Mouse (Mus musculus) midbrain, postnatal 0 days (tissue): ENCODE measurements at regions not wholly inside any gene's neighbourhood (a gene's known extent, or its start where the extent isn't known, plus 50 kb on each side); places are given as distances from the start of the nearest gene placed in this dataset.

ENCODE experiments used
- ATAC-seq: fragments of 200-750 bp; cut with Nextera tagmentation; 2 replicates; pipeline ENCODE4 v1.8.0; 2017; ENCODE audit warnings: moderate number of reproducible peaks, mild to moderate bottlenecking, moderate TSS enrichment, moderate library complexity; ENCODE audit not compliant: low FRiP score
- DNase-seq: peaks from one replicate; pipeline ENCODE4 v3.0.0-alpha.2; 2015; ENCODE audit warnings: low spot score
- H3K27ac ChIP-seq: fragments of 300-500 bp; sonication (generic); 2 replicates; pipeline ENCODE4 v1.5.1; 2014; ENCODE audit warnings: low read depth, mild to moderate bottlenecking, low read length, mixed read lengths
- H3K27me3 ChIP-seq: fragments of 300-500 bp; sonication (generic); 2 replicates; pipeline ENCODE4 v1.6.1; 2014; ENCODE audit warnings: low read length, control low read depth, mixed read lengths; ENCODE audit not compliant: insufficient read depth
- H3K36me3 ChIP-seq: fragments of 300-500 bp; sonication (generic); 2 replicates; pipeline ENCODE4 v1.6.1; 2014; ENCODE audit warnings: low read length, control low read depth, mixed read lengths; ENCODE audit not compliant: insufficient read depth
- H3K4me1 ChIP-seq: fragments of 300-500 bp; sonication (generic); 2 replicates; pipeline ENCODE4 v1.6.1; 2014; ENCODE audit warnings: mild to moderate bottlenecking, control low read depth, antibody characterized with exemption, low read length, mixed read lengths; ENCODE audit not compliant: insufficient read depth
- H3K4me2 ChIP-seq: fragments of 300-500 bp; sonication (generic); 2 replicates; pipeline ENCODE4 v1.6.1; 2014; ENCODE audit warnings: low read depth, mild to moderate bottlenecking, low read length, mixed read lengths; ENCODE audit not compliant: poor library complexity, severe bottlenecking
- H3K4me3 ChIP-seq: fragments of 300-500 bp; sonication (generic); 2 replicates; pipeline ENCODE4 v1.5.1; 2014; ENCODE audit warnings: low read depth, mild to moderate bottlenecking, low read length, moderate library complexity
- H3K9ac ChIP-seq: fragments of 300-500 bp; sonication (generic); replicated peaks from 2 replicates; pipeline ENCODE4 v1.6.1; 2014; ENCODE audit warnings: mild to moderate bottlenecking, low read length, moderate library complexity, mixed read lengths; ENCODE audit not compliant: poor library complexity, severe bottlenecking
- H3K9me3 ChIP-seq: fragments of 300-500 bp; sonication (generic); 2 replicates; pipeline ENCODE4 v1.6.1; 2016; ENCODE audit warnings: low read length, control low read depth
- CTCF ChIP-seq: IDR thresholded peaks from 2 replicates; pipeline ENCODE4 v1.5.1; 2016; ENCODE audit warnings: antibody characterized with exemption, mild to moderate bottlenecking
- WGBS: fragments of 180-500 bp; shearing (Covaris S2); extraction: QIAGEN DNeasy Blood & Tissue Kit; methylation state at CpG from one replicate; pipeline ENCODE4 v1.1.7; 2014; 5-methylcytosine and 5-hydroxymethylcytosine counted together

DNA sequence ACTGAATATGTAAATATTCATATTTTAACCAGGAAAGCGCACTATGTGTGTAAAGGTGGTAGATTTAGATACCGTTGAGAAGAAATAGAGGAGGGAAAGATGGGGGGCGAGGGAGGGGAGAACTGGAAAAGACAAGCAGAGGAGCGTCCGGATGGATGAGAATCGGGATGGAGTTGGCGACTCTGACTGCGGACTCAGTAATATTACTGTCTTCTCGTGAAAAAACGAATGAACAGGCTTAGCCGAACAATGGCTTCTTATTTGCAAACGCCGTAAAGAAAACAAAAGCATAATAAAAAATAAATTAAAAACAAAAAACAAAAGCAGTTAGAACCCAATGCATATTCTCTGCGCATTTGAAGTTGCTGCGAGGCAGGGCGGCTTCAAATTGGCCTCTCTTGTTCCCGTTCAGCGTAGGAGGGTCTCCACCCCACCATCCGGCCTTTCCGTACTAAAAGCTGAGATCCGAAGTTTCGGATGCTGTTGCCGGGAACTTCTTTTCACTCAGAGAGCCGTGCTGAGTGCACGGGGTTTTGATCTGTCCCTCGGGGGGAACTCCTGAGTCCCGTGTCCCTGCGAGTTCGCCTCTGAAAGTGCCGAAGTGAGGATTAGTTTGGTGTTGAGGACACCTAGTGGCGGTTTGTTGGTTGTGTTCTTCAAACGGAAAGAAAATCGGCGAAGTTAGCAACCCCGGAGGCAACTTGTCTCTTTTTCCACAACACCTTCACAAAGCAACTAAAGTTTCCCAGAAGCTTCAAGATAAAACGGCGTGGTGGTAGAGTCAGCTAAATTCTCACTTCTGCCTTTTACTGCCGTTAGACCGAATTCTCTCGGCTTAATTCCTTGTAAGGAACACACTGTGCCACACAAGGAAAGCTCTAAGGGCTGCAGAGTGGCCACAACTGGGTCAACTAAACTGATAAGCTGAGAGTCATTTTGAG lies 154.7 kb upstream of the Dmrta1 start:
- peak; percentile 82 for ATAC-seq

DNA sequence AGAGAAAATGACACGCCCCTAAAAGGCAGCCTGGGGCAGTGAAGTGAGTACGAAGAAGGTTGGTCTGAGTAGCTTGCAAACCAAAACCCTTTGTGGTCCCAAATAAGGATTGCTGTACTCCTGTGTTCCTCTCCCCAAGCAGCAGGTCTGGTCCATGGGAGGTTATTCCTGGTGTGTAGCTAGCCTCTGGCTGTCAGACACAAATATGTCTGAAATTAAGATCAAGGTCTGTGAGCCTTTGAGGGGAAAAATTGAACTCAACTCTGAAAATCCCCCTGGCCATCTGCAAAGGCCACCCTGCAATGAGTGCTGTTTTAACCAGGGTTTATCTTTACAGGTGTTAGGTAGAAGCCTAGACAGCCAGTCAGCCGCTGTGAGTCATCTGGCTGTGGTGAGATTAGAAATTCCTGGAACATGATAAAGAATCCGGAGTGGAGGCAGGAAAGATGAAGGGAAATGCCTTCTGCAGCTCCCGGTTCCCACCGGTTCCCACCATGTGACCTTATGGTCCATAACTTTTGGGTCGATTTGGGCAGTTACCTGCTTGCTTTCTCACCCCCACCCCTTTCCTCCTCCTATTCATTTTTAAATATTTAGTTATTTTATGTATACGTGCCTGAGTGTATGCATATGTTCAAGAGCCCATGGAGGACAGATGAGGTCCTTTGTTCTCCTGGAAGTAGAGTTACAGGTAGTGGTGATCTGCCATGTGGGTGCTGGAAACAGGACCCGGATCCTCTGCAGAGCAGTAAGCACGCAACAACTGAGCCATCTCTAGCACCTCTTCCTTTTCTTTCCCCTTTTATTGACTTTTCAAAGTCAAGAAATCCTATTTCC lies 155.6 kb upstream of the Dmrta1 start:
- Histone ChIP-seq H3K4me3 (peak overlapping the region; percentile 46), H3K27ac (no peak overlapping the region), H3K9me3 (no peaks in the 10 kb centered on the region), H3K36me3 (no peaks in the 10 kb centered on the region), H3K27me3 (peaks cover 27% of the 10 kb centered on the region), H3K4me2 (peak overlapping the region; percentile 91), H3K4me1 (no peaks in the 10 kb centered on the region), H3K9ac (no peak overlapping the region)
- no peak for ATAC-seq
- no peak for DNase-seq
- 16% methylated on average over 10 of the region's 10 CpGs for WGBS
- no peak for TF ChIP-seq CTCF

More for the DNA sequence above, 154.7 kb upstream of the Dmrta1 start:
- peak overlapping the region; percentile 46 for H3K4me3 ChIP-seq
- peaks cover 27% of the 10 kb centered on the region for H3K27me3 ChIP-seq
- WGBS, result 1% methylated on average over 40 of the region's 40 CpGs
- no peaks in the 10 kb centered on the region for H3K9me3 ChIP-seq
- no peak overlapping the region for H3K27ac ChIP-seq
- H3K36me3 ChIP-seq, result no peaks in the 10 kb centered on the region
- no peaks in the 10 kb centered on the region for H3K4me1 ChIP-seq
- peak; percentile 86 for DNase-seq
- peak; percentile 84 for TF ChIP-seq CTCF
- H3K4me2 ChIP-seq, result peak overlapping the region; percentile 91
- H3K9ac ChIP-seq, result peak overlapping the region; percentile 39; the same call in 1 of the 2 replicates

DNA sequence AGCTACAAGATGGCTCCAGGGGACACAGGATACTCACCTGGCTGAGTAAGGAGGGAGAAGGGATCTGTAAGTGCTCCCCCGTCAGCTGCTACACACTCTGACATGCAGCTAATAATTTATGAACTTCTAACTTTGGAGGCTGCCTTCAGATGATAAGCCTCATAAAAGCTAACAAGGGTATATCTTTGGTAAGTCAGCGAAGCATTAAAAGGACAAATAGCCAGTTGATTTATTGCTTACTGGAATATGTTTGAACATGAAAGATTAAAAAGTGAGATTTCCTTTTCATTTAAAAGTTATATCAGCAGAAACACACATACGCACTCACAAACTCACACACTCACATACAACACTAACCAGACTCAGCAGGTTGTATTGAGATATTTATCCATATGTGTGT lies 161.2 kb upstream of the Dmrta1 start:
- no peaks in the 10 kb centered on the region for H3K36me3 ChIP-seq
- peaks cover 4% of the 10 kb centered on the region; the same call in 1 of the 2 replicates for H3K27me3 ChIP-seq
- no peak for ATAC-seq
- H3K4me1 ChIP-seq, result no peaks in the 10 kb centered on the region
- H3K9me3 ChIP-seq, result no peaks in the 10 kb centered on the region
- DNase-seq, result no peak
- TF ChIP-seq CTCF, result no peak
- no peak overlapping the region for H3K27ac ChIP-seq
- no peak overlapping the region for H3K4me3 ChIP-seq
- WGBS, result 90% methylated on average over 3 of the region's 3 CpGs
- no peak overlapping the region for H3K9ac ChIP-seq
- no peak overlapping the region for H3K4me2 ChIP-seq

DNA sequence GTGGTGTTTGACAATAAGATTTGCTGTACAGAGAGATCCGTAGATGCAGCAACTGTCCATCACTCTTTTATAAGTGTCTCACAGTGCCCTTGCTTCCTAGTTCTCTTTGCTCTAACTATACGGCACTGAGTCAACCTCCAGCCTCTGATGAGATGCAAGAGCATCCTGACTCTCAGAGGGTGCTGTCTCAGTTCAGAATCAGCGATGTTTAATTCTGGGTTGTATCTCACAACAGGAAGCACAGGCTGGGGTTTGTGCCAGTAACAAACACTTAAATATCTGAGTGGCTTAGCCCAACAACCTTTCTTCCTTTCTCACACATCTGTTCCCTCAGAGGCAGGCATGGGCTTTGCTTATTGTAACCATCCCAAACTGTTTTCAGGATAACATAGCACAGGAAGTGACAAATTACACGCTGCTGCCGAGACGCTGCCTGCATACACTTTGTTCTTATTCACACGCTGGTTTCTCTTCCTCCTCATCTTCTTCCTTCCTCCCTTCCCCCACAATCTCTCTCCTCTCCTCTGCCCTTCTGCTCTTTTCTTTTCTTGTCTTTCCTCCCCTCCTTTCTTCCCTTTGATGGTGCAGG lies 163.3 kb upstream of the Dmrta1 start:
- Histone ChIP-seq H3K27ac (no peak overlapping the region), H3K4me3 (no peak overlapping the region), H3K9ac (no peak overlapping the region), H3K36me3 (no peaks in the 10 kb centered on the region), H3K27me3 (no peaks in the 10 kb centered on the region), H3K4me1 (no peaks in the 10 kb centered on the region), H3K4me2 (no peak overlapping the region), H3K9me3 (no peaks in the 10 kb centered on the region)
- DNase-seq (no peak), ATAC-seq (no peak)
- WGBS, result 37% methylated on average over 7 of the region's 7 CpGs
- TF ChIP-seq CTCF, result no peak

DNA sequence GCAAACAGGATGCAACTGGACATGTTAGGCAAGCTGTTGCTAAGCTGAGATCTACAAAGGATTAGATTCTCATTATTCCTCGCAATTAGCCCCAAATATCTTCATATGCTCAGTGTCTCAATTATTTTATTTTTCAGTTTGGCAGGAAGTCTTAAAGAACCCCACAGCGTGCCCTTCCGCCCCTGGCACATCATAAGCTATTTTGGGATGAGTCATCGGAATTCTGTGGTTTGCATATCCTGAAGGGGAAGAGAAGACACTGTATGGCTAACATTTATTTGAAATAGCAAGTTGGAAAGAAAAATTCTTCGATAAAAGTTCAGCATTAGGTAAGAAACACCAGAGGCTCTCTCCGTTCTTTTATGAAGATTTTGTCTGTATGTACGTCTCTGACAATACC lies 164.3 kb upstream of the Dmrta1 start:
- Histone ChIP-seq H3K9ac (no peak overlapping the region), H3K9me3 (no peaks in the 10 kb centered on the region), H3K36me3 (no peaks in the 10 kb centered on the region), H3K4me3 (no peak overlapping the region), H3K27me3 (no peaks in the 10 kb centered on the region), H3K4me2 (no peak overlapping the region), H3K4me1 (no peaks in the 10 kb centered on the region), H3K27ac (no peak overlapping the region)
- TF ChIP-seq CTCF, result no peak
- WGBS, result 86% methylated on average over 7 of the region's 7 CpGs
- ATAC-seq, result no peak
- DNase-seq, result no peak
